Mouse (Mus musculus) stomach, postnatal 0 days (tissue): ENCODE data around the gene Khdrbs1. TPM values are rescaled to one million over a fixed set of nuclear protein-coding genes. Genes with fewer than 3 reads are reported as not detected.
A peak's percentile ranks its signal among the peaks of the same experiment; 100 is the strongest.
"Not testable (repeated sequence)": the region's sequence is repeated elsewhere in the genome, so short reads cannot be mapped to it uniquely, and the experiment has no call there.

Experiments used
- ATAC-seq: fragments of 200-750 bp; cut with Nextera tagmentation; 2 replicates; pipeline ENCODE4 v1.8.0; 2017; ENCODE audit not compliant: low FRiP score, low TSS enrichment
- DNase-seq: peaks from one replicate; pipeline ENCODE4 v3.0.0-alpha.2; 2016; ENCODE audit warnings: low spot score
- H3K27ac ChIP-seq: fragments of 300-500 bp; sonication (generic); replicated peaks from 2 replicates; pipeline ENCODE4 v1.5.1; 2014; ENCODE audit warnings: mild to moderate bottlenecking, control low read depth
- H3K27me3 ChIP-seq: fragments of 300-500 bp; sonication (generic); 2 replicates; pipeline ENCODE4 v1.6.1; 2014; ENCODE audit warnings: low read length; ENCODE audit not compliant: control insufficient read depth, insufficient read depth
- H3K36me3 ChIP-seq: fragments of 300-500 bp; sonication (generic); 2 replicates; pipeline ENCODE4 v1.6.1; 2014; ENCODE audit warnings: low read length, mixed read lengths; ENCODE audit not compliant: control insufficient read depth, insufficient read depth
- H3K4me1 ChIP-seq: fragments of 300-500 bp; sonication (generic); replicated peaks from 2 replicates; pipeline ENCODE4 v1.6.1; 2014; ENCODE audit warnings: antibody characterized with exemption; ENCODE audit not compliant: control insufficient read depth, insufficient read depth
- H3K4me2 ChIP-seq: fragments of 300-500 bp; sonication (generic); replicated peaks from 2 replicates; pipeline ENCODE4 v1.6.1; 2014; ENCODE audit warnings: low read depth, mild to moderate bottlenecking, control low read depth, moderate library complexity
- H3K4me3 ChIP-seq: fragments of 300-500 bp; sonication (generic); 2 replicates; pipeline ENCODE4 v1.5.1; 2014; ENCODE audit warnings: low read depth, low read length, control low read depth
- H3K9ac ChIP-seq: fragments of 300-500 bp; sonication (generic); 2 replicates; pipeline ENCODE4 v1.6.1; 2014; ENCODE audit warnings: mild to moderate bottlenecking, low read length, control low read depth, mixed read lengths
- H3K9me3 ChIP-seq: fragments of 300-500 bp; sonication (generic); 2 replicates; pipeline ENCODE4 v1.6.1; 2016; ENCODE audit warnings: low read length; ENCODE audit not compliant: control insufficient read depth
- CTCF ChIP-seq: IDR thresholded peaks from 2 replicates; pipeline ENCODE4 v1.5.1; 2016; ENCODE audit warnings: antibody characterized with exemption, low read depth, mild to moderate bottlenecking, moderate library complexity
- EP300 ChIP-seq: optimal IDR thresholded peaks from 2 replicates; pipeline ENCODE3; 2016; ENCODE audit warnings: antibody characterized with exemption
- WGBS: fragments of 180-500 bp; shearing (Covaris S2); extraction: QIAGEN DNeasy Blood & Tissue Kit; methylation state at CpG from one replicate; pipeline ENCODE4 v1.1.7; 2014; 5-methylcytosine and 5-hydroxymethylcytosine counted together
- polyA plus RNA-seq: library from polyadenylated mRNA; unstranded; fragments of >200 nt; fragmentation: Nextera tagmentation; extraction: Ambion mirVana; gene quantifications from 2 replicates; pipeline ENCODE4 v1.2.1, GENCODE M21; 2015

Khdrbs1 gene
- polyA plus RNA-seq, 1 experiment from 2014 or later, result 38.6 TPM

DNA sequence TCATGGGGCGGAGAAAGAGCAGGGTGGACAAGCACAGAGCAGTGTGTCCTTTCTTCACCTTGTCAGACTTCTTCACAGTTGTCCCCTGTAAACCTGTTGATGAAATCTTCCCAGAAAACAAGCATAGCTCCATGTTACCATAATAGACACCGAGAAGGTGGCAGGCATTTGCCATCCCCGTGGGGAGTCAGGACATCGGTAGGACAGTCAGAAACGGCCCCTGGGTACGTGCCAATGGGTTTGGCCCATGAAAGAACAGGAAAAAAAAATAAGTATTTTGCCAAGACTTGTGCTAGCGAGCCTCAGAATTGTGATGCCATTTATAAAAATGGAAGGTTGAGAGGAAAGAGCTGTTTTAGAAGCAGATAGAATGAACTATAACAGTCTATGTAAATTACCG lies 25.7 kb upstream of the Khdrbs1 start:
- ATAC-seq (no peak), DNase-seq (no peak)
- Histone ChIP-seq H3K4me1 (no peaks in the 10 kb centered on the region), H3K27me3 (no peaks in the 10 kb centered on the region), H3K36me3 (no peaks in the 10 kb centered on the region), H3K9me3 (no peaks in the 10 kb centered on the region), H3K9ac (no peak overlapping the region), H3K4me2 (no peak overlapping the region), H3K4me3 (no peak overlapping the region), H3K27ac (no peak overlapping the region)
- TF ChIP-seq CTCF (no peak), EP300 (no peak)
- 83% methylated on average over 8 of the region's 8 CpGs for WGBS

DNA sequence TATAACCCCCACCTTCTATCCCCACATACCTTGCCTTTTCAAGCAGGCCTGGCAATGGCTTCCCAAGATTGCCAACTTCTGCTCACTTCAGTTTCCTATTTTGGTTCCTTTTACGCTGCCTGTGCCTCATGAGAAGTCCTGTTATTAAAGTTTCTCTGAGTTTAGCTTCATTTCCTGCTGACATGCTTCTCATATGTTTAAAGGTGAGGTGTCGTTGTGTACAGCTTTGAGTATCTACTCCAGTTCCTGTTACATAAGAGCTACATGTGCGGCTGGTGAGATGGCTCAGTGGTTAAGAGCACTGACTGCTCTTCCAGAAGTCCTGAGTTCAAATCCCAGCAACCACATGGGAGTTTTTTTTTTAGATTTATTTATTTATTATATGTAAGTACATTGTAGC lies 23.2 kb upstream of the Khdrbs1 start:
- 77% methylated on average over 3 of the region's 3 CpGs for WGBS

DNA sequence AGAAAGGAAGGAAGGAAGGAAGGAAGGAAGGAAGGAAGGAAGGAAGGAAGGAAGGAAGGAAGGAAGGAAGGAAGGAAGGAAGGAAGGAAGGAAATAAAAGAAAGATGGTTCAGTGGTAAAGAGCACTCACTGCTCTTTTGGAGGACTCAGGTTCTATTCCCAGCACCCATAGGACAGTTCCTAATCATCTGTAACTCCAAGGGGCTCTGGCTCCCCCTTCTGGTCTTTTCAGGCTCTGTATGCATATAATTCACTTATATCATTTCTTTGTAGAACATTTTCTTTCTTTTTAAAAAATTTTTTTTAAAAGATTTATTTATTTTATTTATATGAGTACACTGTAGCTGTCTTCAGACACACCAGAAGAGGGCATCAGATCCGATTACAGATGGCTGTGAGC lies 20.4 kb upstream of the Khdrbs1 start:
- not testable (repeated sequence) for H3K4me3 ChIP-seq, ATAC-seq
- 95% methylated on average over 1 of the region's 1 CpGs for WGBS

More for the DNA sequence above, 23.2 kb upstream of the Khdrbs1 start:
- H3K27me3 ChIP-seq, result no peaks in the 10 kb centered on the region
- ATAC-seq (no peak), DNase-seq (no peak)
- no peaks in the 10 kb centered on the region for H3K9me3 ChIP-seq
- no peak overlapping the region for H3K4me3 ChIP-seq
- H3K4me2 ChIP-seq, result no peak overlapping the region
- H3K9ac ChIP-seq, result no peak overlapping the region
- H3K4me1 ChIP-seq, result no peaks in the 10 kb centered on the region
- no peaks in the 10 kb centered on the region for H3K36me3 ChIP-seq
- H3K27ac ChIP-seq, result no peak overlapping the region
- TF ChIP-seq CTCF (no peak), EP300 (no peak)

DNA sequence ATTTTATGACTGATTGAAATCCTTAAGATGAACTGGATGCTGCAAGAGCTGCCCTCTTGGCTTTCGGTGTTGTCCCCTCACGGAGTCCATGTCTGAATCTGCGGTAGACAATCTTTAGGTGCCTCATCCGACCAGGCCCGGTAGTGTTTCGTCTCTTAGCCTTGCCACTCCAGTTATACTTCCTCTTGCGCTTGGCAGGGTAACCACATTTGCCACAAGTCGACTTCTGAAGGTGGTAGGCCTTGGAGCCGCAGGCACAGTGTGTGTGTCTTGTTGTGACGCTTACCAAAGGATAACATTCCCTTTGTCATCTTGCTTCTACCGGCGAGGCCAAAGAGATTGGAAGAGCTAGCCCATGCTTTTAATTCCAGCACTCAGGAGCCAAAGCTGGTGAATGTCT lies 19.5 kb upstream of the Khdrbs1 start:
- TF ChIP-seq EP300, result no peak
- TF ChIP-seq CTCF, result no peak
- DNase-seq (no peak), ATAC-seq (no peak)
- Histone ChIP-seq H3K27me3 (no peaks in the 10 kb centered on the region), H3K4me1 (no peaks in the 10 kb centered on the region), H3K9ac (no peak overlapping the region), H3K4me2 (no peak overlapping the region), H3K27ac (no peak overlapping the region), H3K36me3 (no peaks in the 10 kb centered on the region), H3K4me3 (no peak overlapping the region), H3K9me3 (no peaks in the 10 kb centered on the region)
- WGBS, result 92% methylated on average over 12 of the region's 12 CpGs

More for the DNA sequence above, 20.4 kb upstream of the Khdrbs1 start:
- H3K36me3 ChIP-seq, H3K4me2 ChIP-seq, H3K9ac ChIP-seq, DNase-seq, H3K9me3 ChIP-seq, H3K27me3 ChIP-seq, H3K4me1 ChIP-seq, H3K27ac ChIP-seq: not testable (repeated sequence)
- TF ChIP-seq CTCF, result peak; percentile 40

DNA sequence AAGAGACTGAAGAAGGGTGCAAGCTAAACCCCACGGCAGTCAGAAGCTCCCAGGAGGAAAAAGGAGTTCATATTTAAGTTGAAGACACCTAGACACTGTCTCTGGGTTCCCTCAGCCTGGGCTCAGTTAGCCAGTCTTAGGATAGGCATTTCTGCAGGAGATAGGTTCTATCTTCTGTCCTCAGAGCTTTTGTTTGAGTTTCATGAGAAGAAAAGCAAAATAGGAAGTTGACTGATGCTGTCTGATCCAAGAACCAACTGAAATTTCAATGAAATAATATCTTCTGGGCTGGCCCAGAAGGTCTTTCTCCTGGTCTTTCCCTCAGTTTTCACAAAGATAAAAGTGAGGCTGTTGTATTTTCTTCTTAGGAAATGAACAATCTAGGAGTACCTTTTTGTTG lies 13.4 kb upstream of the Khdrbs1 start:
- no peak overlapping the region for H3K4me2 ChIP-seq
- no peaks in the 10 kb centered on the region for H3K9me3 ChIP-seq
- no peak for DNase-seq
- H3K36me3 ChIP-seq, result no peaks in the 10 kb centered on the region
- no peak overlapping the region for H3K27ac ChIP-seq
- no peak for ATAC-seq
- no peak overlapping the region for H3K9ac ChIP-seq
- H3K4me1 ChIP-seq, result no peaks in the 10 kb centered on the region
- no peak for TF ChIP-seq EP300
- no peak for TF ChIP-seq CTCF
- H3K4me3 ChIP-seq, result no peak overlapping the region
- H3K27me3 ChIP-seq, result no peaks in the 10 kb centered on the region
- 65% methylated on average over 1 of the region's 1 CpGs for WGBS

DNA sequence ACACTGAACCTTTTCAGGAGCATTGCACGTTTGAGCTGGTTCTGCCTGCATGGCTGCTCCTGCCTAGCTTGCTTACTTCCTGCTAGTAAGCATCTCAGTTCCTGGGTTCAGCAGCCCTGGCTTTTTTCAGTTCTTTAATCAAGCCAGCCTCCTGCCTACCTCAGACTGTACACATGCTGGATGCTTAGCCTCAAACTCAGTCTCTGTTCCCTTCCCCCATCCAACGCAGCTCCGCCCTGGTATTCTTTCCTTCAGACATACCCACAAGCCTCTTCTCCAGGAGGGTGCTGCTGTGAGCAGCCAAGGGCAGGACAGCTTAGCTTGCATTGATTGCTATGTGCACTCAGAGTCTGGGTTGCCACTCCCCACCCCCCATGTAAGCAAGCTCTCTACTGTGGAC lies 12.6 kb upstream of the Khdrbs1 start:
- peak; percentile 29; the same call in 1 of the 2 replicates for ATAC-seq
- WGBS, result 49% methylated on average over 3 of the region's 3 CpGs
- Histone ChIP-seq H3K4me2 (no peak overlapping the region), H3K27me3 (no peaks in the 10 kb centered on the region), H3K4me1 (no peaks in the 10 kb centered on the region), H3K9ac (no peak overlapping the region), H3K27ac (no peak overlapping the region), H3K9me3 (no peaks in the 10 kb centered on the region), H3K36me3 (no peaks in the 10 kb centered on the region), H3K4me3 (no peak overlapping the region)
- no peak for DNase-seq
- no peak for TF ChIP-seq EP300
- no peak for TF ChIP-seq CTCF
